Mouse (Mus musculus): ENCODE data around the gene Cyp51. TPM values are rescaled to one million over a fixed set of nuclear protein-coding genes. Genes with fewer than 3 reads are reported as not detected.

The Cyp51 gene
- polyA plus RNA-seq (2014; fragmentation: Illumina TruSeq; extraction: RNeasy Lipid Tissue Mini Kit (QIAGEN cat#74804); ENCODE audit: low read depth, low replicate concordance), result 86.4 TPM

DNA sequence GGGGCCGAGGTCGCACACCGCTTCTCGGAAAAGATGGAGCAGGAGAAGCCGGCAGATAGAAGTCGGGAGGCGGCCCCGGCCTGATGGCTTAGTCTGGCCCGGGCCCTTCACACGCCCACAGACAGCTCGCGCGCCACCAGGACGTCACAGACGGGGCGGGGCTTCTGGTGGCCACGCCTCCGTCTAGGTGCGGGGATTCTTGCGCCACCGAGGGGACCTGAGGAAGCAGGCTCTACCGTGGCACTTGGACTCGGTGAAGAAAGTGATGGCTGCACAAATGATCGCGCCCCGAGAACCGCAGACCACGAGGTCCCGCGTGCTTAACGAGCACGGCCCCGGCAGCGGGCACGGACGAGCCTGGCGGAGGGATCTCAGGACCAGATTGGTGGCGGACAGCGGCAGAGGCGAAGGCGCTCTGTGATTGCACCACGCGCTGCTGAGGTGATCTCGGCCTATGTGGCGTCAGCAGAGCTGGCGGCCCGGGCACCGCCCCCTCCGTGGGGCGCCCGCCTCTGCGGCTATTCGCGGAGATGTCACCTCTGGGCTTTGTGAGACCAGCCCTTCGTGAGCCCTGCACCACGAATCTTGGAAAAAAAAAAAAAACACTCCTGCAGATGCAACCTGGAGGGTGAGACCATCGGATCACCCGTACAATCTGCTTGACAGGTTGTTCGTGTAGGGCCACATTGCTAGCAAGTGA is at the start of gene Cyp51:
Gene Cyp51 (minus strand): TSS at position 406 of the 700 bp plus-strand sequence.

Other genes with a start within 250 kb of the Cyp51 start
- gene Mterf1a, start 210.8 kb downstream of the Cyp51 start, polyA plus RNA-seq (2014; fragmentation: Illumina TruSeq; extraction: RNeasy Lipid Tissue Mini Kit (QIAGEN cat#74804); ENCODE audit: low read depth, low replicate concordance), result 12.5 TPM
- gene Akap9, start 176.7 kb downstream of the Cyp51 start, polyA plus RNA-seq (2014; fragmentation: Illumina TruSeq; extraction: RNeasy Lipid Tissue Mini Kit (QIAGEN cat#74804); ENCODE audit: low read depth, low replicate concordance), result 42.8 TPM
- gene Mterf1b, start 87.6 kb upstream of the Cyp51 start, polyA plus RNA-seq (2014; fragmentation: Illumina TruSeq; extraction: RNeasy Lipid Tissue Mini Kit (QIAGEN cat#74804); ENCODE audit: low read depth, low replicate concordance), result 5.1 TPM